Mouse (Mus musculus) hindbrain, postnatal 0 days (tissue): ENCODE measurements around the gene Gm20388. TPM values are rescaled to one million over a fixed set of nuclear protein-coding genes. Genes with fewer than 3 reads are reported as not detected.

ENCODE experiments used
- ATAC-seq: fragments of 200-750 bp; cut with Nextera tagmentation; 2 replicates; pipeline ENCODE4 v1.8.0; 2017; ENCODE audit warnings: mild to moderate bottlenecking, moderate TSS enrichment, moderate library complexity
- DNase-seq: peaks from one replicate; pipeline ENCODE4 v3.0.0-alpha.2; 2015; ENCODE audit warnings: low spot score
- H3K27ac ChIP-seq: fragments of 300-500 bp; sonication (generic); 2 replicates; pipeline ENCODE4 v1.5.1; 2014; ENCODE audit warnings: mild to moderate bottlenecking
- H3K27me3 ChIP-seq: fragments of 300-500 bp; sonication (generic); 2 replicates; pipeline ENCODE4 v1.6.1; 2014; ENCODE audit warnings: low read length, mixed read lengths; ENCODE audit not compliant: insufficient read depth
- H3K36me3 ChIP-seq: fragments of 300-500 bp; sonication (generic); 2 replicates; pipeline ENCODE4 v1.6.1; 2014; ENCODE audit warnings: low read length, mixed read lengths; ENCODE audit not compliant: insufficient read depth
- H3K4me1 ChIP-seq: fragments of 300-500 bp; sonication (generic); 2 replicates; pipeline ENCODE4 v1.6.1; 2014; ENCODE audit warnings: antibody characterized with exemption, low read length, mixed read lengths; ENCODE audit not compliant: insufficient read depth
- H3K4me2 ChIP-seq: fragments of 300-500 bp; sonication (generic); 2 replicates; pipeline ENCODE4 v1.6.1; 2014; ENCODE audit warnings: low read depth, mild to moderate bottlenecking, low read length, moderate library complexity, mixed read lengths
- H3K4me3 ChIP-seq: fragments of 300-500 bp; sonication (generic); 2 replicates; pipeline ENCODE4 v1.5.1; 2014; ENCODE audit warnings: low read length
- H3K9ac ChIP-seq: fragments of 300-500 bp; sonication (generic); replicated peaks from 2 replicates; pipeline ENCODE4 v1.6.1; 2014; ENCODE audit warnings: mild to moderate bottlenecking, low read length, moderate library complexity, mixed read lengths
- H3K9me3 ChIP-seq: fragments of 300-500 bp; sonication (generic); 2 replicates; pipeline ENCODE4 v1.6.1; 2016; ENCODE audit warnings: low read length, mixed read lengths
- CTCF ChIP-seq: IDR thresholded peaks from 2 replicates; pipeline ENCODE4 v1.5.1; 2016; ENCODE audit warnings: antibody characterized with exemption, control low read depth, low read depth
- WGBS: fragments of 180-500 bp; shearing (Covaris S2); extraction: QIAGEN DNeasy Blood & Tissue Kit; methylation state at CpG from one replicate; pipeline ENCODE4 v1.1.7; 2014; 5-methylcytosine and 5-hydroxymethylcytosine counted together
- polyA plus RNA-seq: library from polyadenylated mRNA; unstranded; fragments of >200 nt; fragmentation: Nextera tagmentation; extraction: Ambion mirVana; gene quantifications from 2 replicates; pipeline ENCODE4 v1.2.1, GENCODE M21; 2015
- total RNA-seq: library from RNA; depleted of rRNA; stranded (reverse); fragments of >200 nt; gene quantifications from 2 replicates; pipeline ENCODE4 v1.2.3, GENCODE M21; 2014

Gene Gm20388
- total and polyA plus RNA-seq, 2 experiments from 2014 or later, result 71.3 TPM; not detected in 1

DNA sequence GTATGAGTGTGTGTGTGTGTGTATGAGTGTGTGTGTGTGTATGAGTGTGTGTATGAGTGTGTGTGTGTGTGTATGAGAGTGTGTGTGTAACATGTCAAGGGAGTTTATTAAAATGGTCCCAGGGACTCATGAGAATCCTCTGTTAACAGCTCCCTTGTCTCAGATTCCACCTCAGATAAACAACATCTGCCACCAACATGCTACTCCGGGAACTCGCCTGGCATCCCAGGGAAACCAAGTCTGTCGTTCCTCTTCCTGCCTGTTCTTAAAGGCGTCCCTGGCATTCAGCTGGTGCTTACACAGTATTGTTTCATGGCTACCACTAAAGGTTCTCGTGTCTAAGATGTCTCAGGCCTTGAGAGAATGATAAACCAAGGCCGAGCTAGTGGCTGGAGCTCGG, 3933.7 kb downstream of the Gm20388 start:
- Histone ChIP-seq H3K4me3 (no peak overlapping the region), H3K27ac (no peak overlapping the region), H3K4me1 (no peaks in the 10 kb centered on the region), H3K9ac (no peak overlapping the region), H3K27me3 (no peaks in the 10 kb centered on the region), H3K36me3 (peaks cover 3% of the 10 kb centered on the region; the same call in 1 of the 2 replicates), H3K9me3 (no peaks in the 10 kb centered on the region), H3K4me2 (no peak overlapping the region)
- ATAC-seq, result no peak
- DNase-seq, result no peak
- WGBS, result 74% methylated on average over 7 of the region's 7 CpGs
- TF ChIP-seq CTCF, result no peak

DNA sequence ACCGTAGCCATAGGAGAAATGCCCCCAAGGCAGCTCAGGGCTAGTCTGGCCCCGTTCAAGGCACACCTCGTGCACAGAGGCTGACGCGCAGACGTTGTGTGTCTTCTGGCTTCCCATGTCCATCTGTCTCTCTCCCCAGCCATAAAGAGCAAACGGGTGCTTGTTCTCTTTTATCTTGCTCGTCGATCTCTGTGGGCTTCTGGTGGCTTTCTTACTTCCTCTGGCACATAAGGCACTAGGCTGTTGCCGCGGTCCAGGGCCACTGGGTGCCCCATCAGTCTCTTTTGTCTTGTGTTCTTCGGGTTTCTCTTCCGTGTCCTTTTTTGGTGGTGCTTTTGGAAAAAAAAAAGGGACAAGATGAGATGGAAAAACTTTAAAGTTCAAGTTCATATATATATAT, 3934.5 kb downstream of the Gm20388 start:
- no peak for TF ChIP-seq CTCF

DNA sequence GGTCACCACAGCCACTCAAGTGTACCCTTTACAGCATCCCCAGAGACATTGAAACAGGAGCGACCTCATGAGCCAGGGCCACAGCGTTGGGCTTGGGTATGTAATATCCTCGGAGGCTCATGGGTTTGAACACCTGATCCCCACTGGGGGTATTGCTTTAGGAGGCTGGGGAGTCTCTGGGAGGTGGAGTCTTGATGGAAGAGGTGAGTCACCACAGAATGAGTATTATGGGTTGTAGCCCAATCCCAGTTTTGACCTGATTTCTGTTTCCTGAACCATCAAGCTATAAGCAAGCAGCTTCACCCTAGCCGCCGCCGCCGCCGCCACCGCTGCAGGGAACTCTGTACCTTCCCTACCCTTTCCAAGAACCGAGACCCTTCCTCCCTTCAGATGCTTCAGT, 3935.3 kb downstream of the Gm20388 start:
- Histone ChIP-seq H3K4me3 (no peak overlapping the region), H3K4me2 (no peak overlapping the region), H3K27ac (no peak overlapping the region), H3K27me3 (no peaks in the 10 kb centered on the region), H3K4me1 (no peaks in the 10 kb centered on the region), H3K36me3 (peaks cover 3% of the 10 kb centered on the region; the same call in 1 of the 2 replicates), H3K9ac (no peak overlapping the region), H3K9me3 (no peaks in the 10 kb centered on the region)
- no peak for TF ChIP-seq CTCF
- ATAC-seq (no peak), DNase-seq (no peak)
- WGBS, result 94% methylated on average over 10 of the region's 10 CpGs

More for the DNA sequence above, 3934.5 kb downstream of the Gm20388 start:
- Histone ChIP-seq H3K36me3 (peaks cover 3% of the 10 kb centered on the region; the same call in 1 of the 2 replicates), H3K9ac (no peak overlapping the region), H3K4me3 (no peak overlapping the region), H3K9me3 (no peaks in the 10 kb centered on the region), H3K27me3 (no peaks in the 10 kb centered on the region), H3K4me1 (no peaks in the 10 kb centered on the region), H3K4me2 (no peak overlapping the region), H3K27ac (no peak overlapping the region)
- 90% methylated on average over 13 of the region's 13 CpGs for WGBS
- no peak for ATAC-seq
- no peak for DNase-seq

DNA sequence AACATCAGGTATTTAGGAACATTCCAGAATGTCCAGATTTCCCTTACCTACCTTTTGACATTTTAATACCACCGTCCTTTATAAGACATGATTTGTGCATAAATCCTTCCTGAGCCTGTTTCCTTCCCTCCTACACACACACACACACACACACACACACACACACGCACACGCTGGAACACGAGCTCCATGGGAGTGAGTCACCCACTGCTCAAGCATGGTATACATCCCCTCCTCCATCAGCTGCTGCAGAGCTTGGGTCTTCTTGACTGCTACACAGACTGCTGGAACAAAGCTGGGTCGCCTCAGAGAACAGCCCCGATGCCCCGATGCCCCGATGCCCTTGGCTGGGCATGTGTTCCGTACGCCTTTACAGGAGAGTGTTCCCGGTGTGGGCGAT, 3935.9 kb downstream of the Gm20388 start:
- Histone ChIP-seq H3K27ac (no peak overlapping the region), H3K9ac (no peak overlapping the region), H3K4me3 (no peak overlapping the region), H3K27me3 (no peaks in the 10 kb centered on the region), H3K4me2 (no peak overlapping the region), H3K4me1 (no peaks in the 10 kb centered on the region), H3K36me3 (no peaks in the 10 kb centered on the region; the same call in 1 of the 2 replicates), H3K9me3 (no peaks in the 10 kb centered on the region)
- ATAC-seq (no peak; the same call in 1 of the 2 replicates), DNase-seq (no peak)
- TF ChIP-seq CTCF, result no peak
- 91% methylated on average over 12 of the region's 12 CpGs for WGBS

DNA sequence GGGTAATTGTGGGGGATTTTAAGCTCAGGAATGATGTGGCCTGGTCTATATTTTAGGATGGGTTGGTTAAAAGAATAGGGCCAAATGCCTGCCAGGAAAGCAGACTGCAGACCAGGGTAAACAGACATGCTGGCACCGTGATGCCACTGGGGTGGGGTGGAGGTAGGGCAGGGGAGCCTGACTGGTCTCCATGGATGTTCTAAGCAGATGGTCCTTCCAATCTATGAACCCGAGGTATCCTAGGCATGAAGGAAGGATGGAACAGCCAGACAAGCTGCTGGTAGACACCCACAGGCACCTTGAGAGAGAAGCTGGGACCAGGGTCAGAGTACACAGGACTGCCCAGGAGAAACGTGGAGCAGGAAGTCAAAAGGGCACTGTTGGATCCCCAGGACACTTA, 3936.9 kb downstream of the Gm20388 start:
- Histone ChIP-seq H3K27me3 (no peaks in the 10 kb centered on the region), H3K4me1 (no peaks in the 10 kb centered on the region), H3K4me2 (no peak overlapping the region), H3K4me3 (no peak overlapping the region), H3K9me3 (no peaks in the 10 kb centered on the region), H3K27ac (no peak overlapping the region), H3K36me3 (no peaks in the 10 kb centered on the region), H3K9ac (no peak overlapping the region)
- 52% methylated on average over 3 of the region's 3 CpGs for WGBS
- no peak for DNase-seq
- no peak for ATAC-seq
- no peak for TF ChIP-seq CTCF

DNA sequence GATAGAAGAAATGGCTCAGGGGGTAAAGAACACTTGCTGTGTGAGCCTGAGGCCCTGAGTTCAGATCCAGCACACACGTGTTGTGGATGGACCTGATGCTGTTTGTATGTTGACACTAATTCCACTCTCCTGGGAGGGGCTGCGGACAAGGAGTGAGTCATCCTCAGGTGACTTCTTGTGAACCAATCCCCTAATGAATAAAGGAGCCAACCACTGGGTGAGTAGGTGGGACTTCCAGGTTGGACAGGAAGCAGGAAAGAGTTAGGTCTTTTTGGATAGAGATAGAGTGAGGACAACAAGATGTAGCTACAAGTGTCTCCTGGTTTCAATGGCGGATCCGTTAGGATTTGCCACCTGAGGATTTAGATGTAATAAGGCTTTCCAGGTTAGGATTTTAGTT, 3938.7 kb downstream of the Gm20388 start:
- Histone ChIP-seq H3K9ac (no peak overlapping the region), H3K4me3 (no peak overlapping the region), H3K27me3 (no peaks in the 10 kb centered on the region), H3K36me3 (no peaks in the 10 kb centered on the region), H3K27ac (no peak overlapping the region), H3K4me2 (no peak overlapping the region), H3K9me3 (no peaks in the 10 kb centered on the region), H3K4me1 (no peaks in the 10 kb centered on the region)
- no peak for TF ChIP-seq CTCF
- ATAC-seq (no peak), DNase-seq (no peak)
- 94% methylated on average over 4 of the region's 4 CpGs for WGBS

DNA sequence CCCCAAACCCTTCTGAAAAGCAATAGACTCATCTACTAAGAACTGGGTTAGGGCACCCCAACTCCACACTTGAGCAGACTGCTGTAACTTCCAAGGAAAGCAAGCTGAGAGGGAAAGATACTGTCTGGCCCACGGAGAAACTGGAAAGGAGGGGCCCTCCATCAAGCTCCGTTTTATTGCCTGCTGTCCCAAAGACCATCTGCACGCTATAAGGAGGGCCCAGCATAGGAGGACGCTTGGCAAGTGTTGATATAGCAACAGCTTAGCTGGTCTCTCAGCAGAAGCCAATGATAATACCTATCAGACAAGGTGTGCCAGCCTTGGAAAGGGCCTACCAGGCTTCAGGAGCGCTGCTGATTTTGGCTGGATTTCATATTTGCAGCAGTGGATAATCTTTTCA, 3940.9 kb downstream of the Gm20388 start:
- no peaks in the 10 kb centered on the region for H3K4me1 ChIP-seq
- no peaks in the 10 kb centered on the region for H3K36me3 ChIP-seq
- no peak overlapping the region for H3K9ac ChIP-seq
- no peak for TF ChIP-seq CTCF
- WGBS, result 48% methylated on average over 5 of the region's 5 CpGs
- H3K27ac ChIP-seq, result no peak overlapping the region
- no peaks in the 10 kb centered on the region for H3K27me3 ChIP-seq
- no peak overlapping the region for H3K4me3 ChIP-seq
- ATAC-seq, result peak; percentile 40; the same call in 1 of the 2 replicates
- H3K9me3 ChIP-seq, result no peaks in the 10 kb centered on the region
- no peak for DNase-seq
- no peak overlapping the region for H3K4me2 ChIP-seq
